Comparison of ENCODE assay signal across 9 mouse cellular contexts in genomic region chr10:130314110-130314829, GRCm38 (mm10). TPM values are rescaled to one million over a fixed set of nuclear protein-coding genes. Genes with fewer than 3 reads are reported as not detected.
DNase-seq lines count a peak whose midpoint lies in the region; ATAC-seq and TF ChIP-seq lines count a peak whose summit lies in the region.
"Had no signal": no experiment of that assay in that cellular context is flagged by ENCODE, and none has a peak within 500 bp of the region (broad histone marks: within the 10 kb centered on the region; RNA-seq: fewer than 3 reads in every experiment).

No protein-coding gene starts in this region.

- in situ Hi-C loops in CH12.LX (cut with MboI; ENCODE audit: low pct_ligation_motif_present, low pct_unique_long_range_greater_than_20kb, low sequenced_read_pairs) = no loop called here

- 72% methylated on average over 2 of the region's 2 CpGs for WGBS in kidney, embryonic 15.5 days
- WGBS in liver, embryonic 16.5 days (ENCODE audit: insufficient replicate concordance) = 36% methylated on average over 2 of the region's 2 CpGs

- no peaks in the 10 kb centered on the region for H3K27me3 ChIP-seq in kidney, embryonic 15.5 days
- no peaks in the 10 kb centered on the region for H3K27me3 ChIP-seq in CH12.LX (replicated peaks)
- no peaks in the 10 kb centered on the region for H3K27me3 ChIP-seq in liver, embryonic 16.5 days (ENCODE audit: control insufficient read depth, insufficient read depth, low read depth, low read length)

- H3K27ac ChIP-seq in kidney, embryonic 15.5 days = no peak overlapping the region
- 0 out of 2 replicates have a peak overlapping the region, but pooled peaks have one; percentile 28 for H3K27ac ChIP-seq in CH12.LX (ENCODE audit: insufficient read depth, low read depth)
- H3K27ac ChIP-seq in liver, embryonic 16.5 days (ENCODE audit: low read length) = no peak overlapping the region
- H3K27ac ChIP-seq: macrophage had no signal

- dilution Hi-C loops in CH12.LX (cut with MboI; ENCODE audit: extremely low pct_ligation_motif_present, extremely low pct_unique_long_range_greater_than_20kb, low sequenced_read_pairs) = no loop called here

- H3K4me2 ChIP-seq in kidney, embryonic 15.5 days = no peak overlapping the region
- H3K4me2 ChIP-seq in CH12.LX (ENCODE audit: insufficient read depth, low read depth, poor library complexity, severe bottlenecking) = no peak overlapping the region
- H3K4me2 ChIP-seq in liver, embryonic 16.5 days (ENCODE audit: low read depth, low read length) = no peak overlapping the region

- H3K79me2 ChIP-seq in CH12.LX (replicated peaks; ENCODE audit: control insufficient read depth, extremely low read depth, insufficient read depth, poor library complexity, severe bottlenecking) = no peaks in the 10 kb centered on the region

- ATAC-seq in kidney, embryonic 15.5 days (replicated peaks; ENCODE audit: low FRiP score) = no peak
- ATAC-seq in liver, embryonic 16.5 days (ENCODE audit: low read depth) = 0 out of 2 replicates have a peak, but pooled peaks have one; percentile 27

- DNase-seq in kidney, postnatal 10 days = peak; percentile 17
- no peak for DNase-seq in CH12.LX (ENCODE audit: extremely low read depth)
- peak; percentile 57 for DNase-seq in brain, embryonic 14.5 days (ENCODE audit: low read depth)
- DNase-seq in ovary, postnatal 14 days (ENCODE audit: low spot score) = no peak
- DNase-seq in ovary, postnatal 10 days (ENCODE audit: low spot score) = no peak

- no peak for TF ChIP-seq EP300 in CH12.LX (IDR thresholded peaks at IDR 0.05; ENCODE audit: low read length)

- no peak overlapping the region for H3K9ac ChIP-seq in kidney, embryonic 15.5 days
- no peak overlapping the region; the same call in 1 of the 2 replicates for H3K9ac ChIP-seq in CH12.LX (ENCODE audit: insufficient read depth, low read depth)
- H3K9ac ChIP-seq in liver, embryonic 16.5 days (ENCODE audit: low read depth, low read length) = no peak overlapping the region

- no peak overlapping the region for H3K4me3 ChIP-seq in kidney, embryonic 15.5 days (replicated peaks)
- no peak overlapping the region for H3K4me3 ChIP-seq in CH12.LX (replicated peaks in 1 of 3; ENCODE audit: low read depth in 2 of 3, low read length in 2 of 3, poor library complexity in 1 of 3)
- no peak overlapping the region for H3K4me3 ChIP-seq in liver, embryonic 16.5 days (ENCODE audit: low read depth, low read length)

- TF ChIP-seq CTCF in CH12.LX (conservative IDR thresholded peaks at IDR 0.05 in 1 of 2, IDR thresholded peaks at IDR 0.05 in 1 of 2; ENCODE audit: low read depth in 2 of 2, low read length in 2 of 2) = no peak
- TF ChIP-seq CTCF in brain, embryonic 14.5 days (IDR thresholded peaks at IDR 0.05; ENCODE audit: borderline replicate concordance, extremely low read depth, insufficient read depth, insufficient read length) = no peak

- no peak for TF ChIP-seq RAD21 in CH12.LX (IDR thresholded peaks at IDR 0.05; ENCODE audit: low read depth, low read length)

- no peaks in the 10 kb centered on the region for H3K4me1 ChIP-seq in kidney, embryonic 15.5 days
- peaks cover 4 to 48% of the 10 kb centered on the region in 2 experiments; a peak in 2 of 4 replicates for H3K4me1 ChIP-seq in CH12.LX (ENCODE audit: control insufficient read depth in 1 of 2, insufficient read depth in 2 of 2)
- H3K4me1 ChIP-seq in liver, embryonic 16.5 days (ENCODE audit: control insufficient read depth, low read depth, low read length) = no peaks in the 10 kb centered on the region

- no peaks in the 10 kb centered on the region for H3K9me3 ChIP-seq in kidney, embryonic 15.5 days (replicated peaks)
- H3K9me3 ChIP-seq in CH12.LX (replicated peaks; ENCODE audit: low read length) = no peaks in the 10 kb centered on the region
- H3K9me3 ChIP-seq in liver, embryonic 16.5 days (replicated peaks; ENCODE audit: control insufficient read depth, low read length) = no peaks in the 10 kb centered on the region

- no peaks in the 10 kb centered on the region for H3K36me3 ChIP-seq in kidney, embryonic 15.5 days
- H3K36me3 ChIP-seq in CH12.LX (replicated peaks in 1 of 2; ENCODE audit: control insufficient read depth in 1 of 2, insufficient read depth in 1 of 2, low read length in 1 of 2) = no peaks in the 10 kb centered on the region
- no peaks in the 10 kb centered on the region for H3K36me3 ChIP-seq in liver, embryonic 16.5 days (ENCODE audit: control insufficient read depth, insufficient read depth)

- TF ChIP-seq POLR2A in CH12.LX (IDR thresholded peaks at IDR 0.05; ENCODE audit: low read depth, low read length) = no peak
- TF ChIP-seq POLR2A in brain, embryonic 14.5 days (IDR thresholded peaks at IDR 0.05; ENCODE audit: borderline replicate concordance, extremely low read depth, insufficient read depth, insufficient read length, poor library complexity, severe bottlenecking) = no peak

TF ChIP-seq in CH12.LX, 34 proteins besides CTCF, POLR2A, EP300 and RAD21:
- TF ChIP-seq TCF12 (IDR thresholded peaks at IDR 0.05; ENCODE audit: low read depth, low read length) (0 out of 2 replicates have a peak, but pooled peaks have one; percentile 36), TBP (conservative IDR thresholded peaks at IDR 0.05; ENCODE audit: low read depth, low read length) (no peak), ZNF384 (IDR thresholded peaks at IDR 0.05; ENCODE audit: low read depth, low read length) (peak; percentile 65), PAX5 (IDR thresholded peaks at IDR 0.05; ENCODE audit: low read length) (no peak), CHD2 (IDR thresholded peaks at IDR 0.05; ENCODE audit: low read length) (no peak), UBTF (IDR thresholded peaks at IDR 0.05; ENCODE audit: low read depth, low read length) (no peak), BHLHE40 (IDR thresholded peaks at IDR 0.05; ENCODE audit: low read depth, low read length) (no peak)
TF ChIP-seq in CH12.LX: peak in this region for 2.

RNA-seq across cellular contexts. Expression of gene Tespa1, which starts 8.4 kb away (rescaled TPM):
- polyA plus RNA-seq in kidney, embryonic 15.5 days (2015; fragmentation: Nextera tagmentation; extraction: Ambion mirVana) = 0.09 and 0.23 TPM in 2 replicates
- total RNA-seq in CH12.LX (2012; rRNA removed) = 26.0 and 28.1 TPM in 2 replicates
- total RNA-seq in CH12.LX (2014; rRNA removed) = 55.1 and 68.0 TPM in 2 replicates
- 48.5 and 48.9 TPM in 2 replicates for polyA plus RNA-seq in CH12.LX (2012; ENCODE audit: insufficient read length, low read depth)
- 0.16 TPM in 1 of 2 replicates, not detected in the other for polyA plus RNA-seq in brain, embryonic 14.5 days (2012; rRNA removed)
- polyA plus RNA-seq in liver, embryonic 16.5 days (2015; fragmentation: Nextera tagmentation; extraction: Ambion mirVana) = 1.2 and 1.3 TPM in 2 replicates
- polyA plus RNA-seq: heart, embryonic 14.5 days had no signal

RNA-seq across cellular contexts. Expression of gene Neurod4, which starts 34.2 kb away (rescaled TPM):
- polyA plus RNA-seq in kidney, embryonic 15.5 days (2015; fragmentation: Nextera tagmentation; extraction: Ambion mirVana) = not detected in 2 replicates
- total RNA-seq in CH12.LX (2012; rRNA removed) (0.13 and 0.17 TPM in 2 replicates), CH12.LX (2014; rRNA removed) (0.08 and 0.24 TPM in 2 replicates)
- polyA plus RNA-seq in CH12.LX (2012; ENCODE audit: insufficient read length, low read depth) = 0.13 TPM in 1 of 2 replicates, not detected in the other
- polyA plus RNA-seq in brain, embryonic 14.5 days (2012; rRNA removed) = 2.0 and 2.5 TPM in 2 replicates
- not detected in 2 replicates for polyA plus RNA-seq in liver, embryonic 16.5 days (2015; fragmentation: Nextera tagmentation; extraction: Ambion mirVana)
- polyA plus RNA-seq: heart, embryonic 14.5 days; macrophage had no signal

Comparison
In these comparisons a context has a peak if more than half of its experiments do, and no peak if none do; other contexts are left out.
1. DNase-seq: peak in kidney, postnatal 10 days (single experiment) and brain, embryonic 14.5 days (single experiment); none in CH12.LX (single experiment), ovary, postnatal 14 days (single experiment) and ovary, postnatal 10 days (single experiment).
2. RNA of gene Tespa1, which starts 8.4 kb away (polyA plus RNA-seq): 48.5 to 48.9 TPM in CH12.LX; 1.2 to 1.3 TPM in liver, embryonic 16.5 days, 0.09 to 0.23 TPM in kidney, embryonic 15.5 days and 0.16 TPM in brain, embryonic 14.5 days; every median in the first group is over 10 times any median in the second.